Mouse (Mus musculus) left cerebral cortex, adult 18-20 months (tissue): ENCODE measurements around the gene Prkca. TPM values are rescaled to one million over a fixed set of nuclear protein-coding genes. Genes with fewer than 3 reads are reported as not detected.
A peak's percentile ranks its signal among the peaks of the same experiment; 100 is the strongest.

ENCODE experiments used
- DNase-seq, 2 experiments: peaks; one replicate each; pipeline ENCODE4 v3.0.0; 2021 to 2022; ENCODE audit warnings: low spot score in 2 of 2, mixed read lengths in 1 of 2
- total RNA-seq, 2 experiments: library from RNA; stranded (reverse); gene quantifications; 2 replicates each; pipeline ENCODE4 v1.2.3; 2021

The Prkca gene
- total RNA-seq, 2 experiments from 2014 or later, result 156 to 175 TPM

GRCm38 (mm10) chr11:108244241-108244640 is 99.5 kb downstream of the Prkca start:
- DNase-seq, result no peak

- DNase-seq, result no peak
Measured at GRCm38 (mm10) chr11:108243633-108244032, 100.1 kb downstream of the Prkca start.

GRCm38 (mm10) chr11:108240924-108241498 is 102.7 kb downstream of the Prkca start:
- DNase-seq, result no peak

GRCm38 (mm10) chr11:108239173-108239572 is 104.6 kb downstream of the Prkca start:
- no peak for DNase-seq

- no peak for DNase-seq
Measured at GRCm38 (mm10) chr11:108236754-108237428, 106.8 kb downstream of the Prkca start.

GRCm38 (mm10) chr11:108236195-108236594 is 107.5 kb downstream of the Prkca start:
- no peak for DNase-seq

- no peak for DNase-seq
Measured at GRCm38 (mm10) chr11:108235081-108235703, 108.5 kb downstream of the Prkca start.

- DNase-seq, result no peak
Measured at GRCm38 (mm10) chr11:108233015-108233414, 110.7 kb downstream of the Prkca start.

GRCm38 (mm10) chr11:108230101-108230500 is 113.6 kb downstream of the Prkca start:
- no peak for DNase-seq

GRCm38 (mm10) chr11:108229176-108229946 is 114.4 kb downstream of the Prkca start:
- no peak for DNase-seq

- DNase-seq, result no peak
Measured at GRCm38 (mm10) chr11:108228497-108228896, 115.2 kb downstream of the Prkca start.

GRCm38 (mm10) chr11:108226248-108226647 is 117.5 kb downstream of the Prkca start:
- DNase-seq, result no peak

- no peak for DNase-seq
Measured at GRCm38 (mm10) chr11:108224233-108224973, 119.3 kb downstream of the Prkca start.

- no peak for DNase-seq
Measured at GRCm38 (mm10) chr11:108223613-108224232, 120.0 kb downstream of the Prkca start.

GRCm38 (mm10) chr11:108223154-108223553 is 120.6 kb downstream of the Prkca start:
- peak in 1 of 2 experiments; percentile 36 for DNase-seq

- no peak for DNase-seq
Measured at GRCm38 (mm10) chr11:108222616-108223015, 121.1 kb downstream of the Prkca start.

GRCm38 (mm10) chr11:108222026-108222425 is 121.7 kb downstream of the Prkca start:
- no peak for DNase-seq

GRCm38 (mm10) chr11:108221124-108221835 is 122.4 kb downstream of the Prkca start:
- peak; percentile 61 to 79 for DNase-seq

- DNase-seq, result no peak
Measured at GRCm38 (mm10) chr11:108220605-108221004, 123.1 kb downstream of the Prkca start.

- DNase-seq, result no peak
Measured at GRCm38 (mm10) chr11:108217043-108217442, 126.7 kb downstream of the Prkca start.
